Mouse (Mus musculus): ENCODE measurements around the gene Vipr1. TPM values are rescaled to one million over a fixed set of nuclear protein-coding genes. Genes with fewer than 3 reads are reported as not detected.

Vipr1 gene
- polyA plus RNA-seq, 1 experiment from 2014 or later: 0.17 TPM

- H3K9ac ChIP-seq (ENCODE audit: low read depth, low read length): no peak overlapping the region
- H3K9me3 ChIP-seq (replicated peaks; ENCODE audit: control insufficient read depth, low read length): no peaks in the 10 kb centered on the region
- H3K4me2 ChIP-seq: peak overlapping the region; percentile 63
- H3K27ac ChIP-seq (ENCODE audit: low read depth, low read length): no peak overlapping the region
- 12% methylated on average over 27 of the region's 27 CpGs for WGBS (ENCODE audit: insufficient replicate concordance)
- peaks cover 15% of the 10 kb centered on the region for H3K4me1 ChIP-seq (ENCODE audit: control insufficient read depth, insufficient read depth, low read length)
- peaks cover 63% of the 10 kb centered on the region for H3K27me3 ChIP-seq (ENCODE audit: control insufficient read depth, insufficient read depth, low read length)
- H3K36me3 ChIP-seq (ENCODE audit: control insufficient read depth, insufficient read depth, low read length): no peaks in the 10 kb centered on the region
- peak overlapping the region; percentile 38 for H3K4me3 ChIP-seq (ENCODE audit: low read depth, low read length)
- no peak for ATAC-seq (replicated peaks; ENCODE audit: insufficient number of reproducible peaks, low FRiP score, low TSS enrichment)
These were observed 1.1 kb upstream of the Vipr1 start for GRCm38 (mm10) chr9:121641235-121641915.

GRCm38 (mm10) chr9:121642001-121642400 lies 515 bp upstream of the Vipr1 start, which contains the start of gene Lyzl4:
Gene Lyzl4, minus strand, starts transcription at chr9:121642096.
- Histone ChIP-seq H3K4me1 (ENCODE audit: control insufficient read depth, insufficient read depth, low read length) (peaks cover 15% of the 10 kb centered on the region), H3K27ac (ENCODE audit: low read depth, low read length) (no peak within 1 kb of the TSS), H3K4me2 (peak within 1 kb of the TSS; percentile 63), H3K36me3 (ENCODE audit: control insufficient read depth, insufficient read depth, low read length) (no peaks in the 10 kb centered on the region), H3K27me3 (ENCODE audit: control insufficient read depth, insufficient read depth, low read length) (peaks cover 61% of the 10 kb centered on the region), H3K4me3 (ENCODE audit: low read depth, low read length) (peak within 1 kb of the TSS; percentile 38), H3K9me3 (replicated peaks; ENCODE audit: control insufficient read depth, low read length) (no peaks in the 10 kb centered on the region), H3K9ac (ENCODE audit: low read depth, low read length) (peak within 1 kb of the TSS; percentile 2; the same call in 1 of the 2 replicates)
- ATAC-seq (replicated peaks; ENCODE audit: insufficient number of reproducible peaks, low FRiP score, low TSS enrichment): peak; percentile 55; the same call in 1 of the 2 replicates
- 0% methylated on average over 26 of the region's 26 CpGs for WGBS (ENCODE audit: insufficient replicate concordance)

GRCm38 (mm10) chr9:121644855-121645254 lies 2.3 kb downstream of the Vipr1 start:
- Histone ChIP-seq H3K36me3 (ENCODE audit: control insufficient read depth, insufficient read depth, low read length) (no peaks in the 10 kb centered on the region), H3K27me3 (ENCODE audit: control insufficient read depth, insufficient read depth, low read length) (peaks cover 50% of the 10 kb centered on the region), H3K9me3 (replicated peaks; ENCODE audit: control insufficient read depth, low read length) (no peaks in the 10 kb centered on the region), H3K4me3 (ENCODE audit: low read depth, low read length) (no peak overlapping the region), H3K4me1 (ENCODE audit: control insufficient read depth, insufficient read depth, low read length) (peaks cover 15% of the 10 kb centered on the region), H3K9ac (ENCODE audit: low read depth, low read length) (no peak overlapping the region), H3K27ac (ENCODE audit: low read depth, low read length) (no peak overlapping the region), H3K4me2 (no peak overlapping the region)
- no peak for ATAC-seq (replicated peaks; ENCODE audit: insufficient number of reproducible peaks, low FRiP score, low TSS enrichment)
- 43% methylated on average over 3 of the region's 3 CpGs for WGBS (ENCODE audit: insufficient replicate concordance)

GRCm38 (mm10) chr9:121647026-121647425 lies 4.5 kb downstream of the Vipr1 start:
- Histone ChIP-seq H3K27me3 (ENCODE audit: control insufficient read depth, insufficient read depth, low read length) (peaks cover 29% of the 10 kb centered on the region), H3K36me3 (ENCODE audit: control insufficient read depth, insufficient read depth, low read length) (no peaks in the 10 kb centered on the region), H3K4me2 (no peak overlapping the region), H3K4me3 (ENCODE audit: low read depth, low read length) (no peak overlapping the region), H3K27ac (ENCODE audit: low read depth, low read length) (no peak overlapping the region), H3K9me3 (replicated peaks; ENCODE audit: control insufficient read depth, low read length) (no peaks in the 10 kb centered on the region), H3K9ac (ENCODE audit: low read depth, low read length) (no peak overlapping the region), H3K4me1 (ENCODE audit: control insufficient read depth, insufficient read depth, low read length) (peaks cover 10% of the 10 kb centered on the region; the same call in 1 of the 2 replicates)
- ATAC-seq (replicated peaks; ENCODE audit: insufficient number of reproducible peaks, low FRiP score, low TSS enrichment): no peak
- 48% methylated on average over 7 of the region's 7 CpGs for WGBS (ENCODE audit: insufficient replicate concordance)

- H3K4me2 ChIP-seq: no peak overlapping the region
- H3K4me3 ChIP-seq (ENCODE audit: low read depth, low read length): no peak overlapping the region
- H3K27me3 ChIP-seq (ENCODE audit: control insufficient read depth, insufficient read depth, low read length): peaks cover 6% of the 10 kb centered on the region
- no peak for ATAC-seq (replicated peaks; ENCODE audit: insufficient number of reproducible peaks, low FRiP score, low TSS enrichment)
- WGBS (ENCODE audit: insufficient replicate concordance): 83% methylated on average over 10 of the region's 10 CpGs
- H3K4me1 ChIP-seq (ENCODE audit: control insufficient read depth, insufficient read depth, low read length): no peaks in the 10 kb centered on the region
- H3K9me3 ChIP-seq (replicated peaks; ENCODE audit: control insufficient read depth, low read length): no peaks in the 10 kb centered on the region
- H3K36me3 ChIP-seq (ENCODE audit: control insufficient read depth, insufficient read depth, low read length): no peaks in the 10 kb centered on the region
- H3K9ac ChIP-seq (ENCODE audit: low read depth, low read length): no peak overlapping the region
- no peak overlapping the region for H3K27ac ChIP-seq (ENCODE audit: low read depth, low read length)
These were observed 11.2 kb downstream of the Vipr1 start for GRCm38 (mm10) chr9:121653668-121654067.

GRCm38 (mm10) chr9:121656322-121656721 lies 13.8 kb downstream of the Vipr1 start:
- ATAC-seq (replicated peaks; ENCODE audit: insufficient number of reproducible peaks, low FRiP score, low TSS enrichment): no peak
- Histone ChIP-seq H3K4me1 (ENCODE audit: control insufficient read depth, insufficient read depth, low read length) (no peaks in the 10 kb centered on the region), H3K27me3 (ENCODE audit: control insufficient read depth, insufficient read depth, low read length) (peaks cover 10% of the 10 kb centered on the region), H3K27ac (ENCODE audit: low read depth, low read length) (no peak overlapping the region), H3K36me3 (ENCODE audit: control insufficient read depth, insufficient read depth, low read length) (no peaks in the 10 kb centered on the region), H3K4me3 (ENCODE audit: low read depth, low read length) (no peak overlapping the region), H3K9ac (ENCODE audit: low read depth, low read length) (no peak overlapping the region), H3K9me3 (replicated peaks; ENCODE audit: control insufficient read depth, low read length) (no peaks in the 10 kb centered on the region), H3K4me2 (no peak overlapping the region)
- 78% methylated on average over 5 of the region's 5 CpGs for WGBS (ENCODE audit: insufficient replicate concordance)

GRCm38 (mm10) chr9:121657143-121657542 lies 14.6 kb downstream of the Vipr1 start:
- Histone ChIP-seq H3K27me3 (ENCODE audit: control insufficient read depth, insufficient read depth, low read length) (peaks cover 10% of the 10 kb centered on the region), H3K9me3 (replicated peaks; ENCODE audit: control insufficient read depth, low read length) (no peaks in the 10 kb centered on the region), H3K4me2 (no peak overlapping the region), H3K9ac (ENCODE audit: low read depth, low read length) (no peak overlapping the region), H3K36me3 (ENCODE audit: control insufficient read depth, insufficient read depth, low read length) (no peaks in the 10 kb centered on the region), H3K27ac (ENCODE audit: low read depth, low read length) (no peak overlapping the region), H3K4me3 (ENCODE audit: low read depth, low read length) (no peak overlapping the region), H3K4me1 (ENCODE audit: control insufficient read depth, insufficient read depth, low read length) (no peaks in the 10 kb centered on the region)
- ATAC-seq (replicated peaks; ENCODE audit: insufficient number of reproducible peaks, low FRiP score, low TSS enrichment): no peak
- 52% methylated on average over 13 of the region's 13 CpGs for WGBS (ENCODE audit: insufficient replicate concordance)

GRCm38 (mm10) chr9:121658248-121658647 lies 15.7 kb downstream of the Vipr1 start:
- WGBS (ENCODE audit: insufficient replicate concordance): 66% methylated on average over 7 of the region's 7 CpGs
- no peaks in the 10 kb centered on the region for H3K9me3 ChIP-seq (replicated peaks; ENCODE audit: control insufficient read depth, low read length)
- no peak overlapping the region for H3K4me3 ChIP-seq (ENCODE audit: low read depth, low read length)
- no peaks in the 10 kb centered on the region for H3K36me3 ChIP-seq (ENCODE audit: control insufficient read depth, insufficient read depth, low read length)
- peaks cover 10% of the 10 kb centered on the region for H3K27me3 ChIP-seq (ENCODE audit: control insufficient read depth, insufficient read depth, low read length)
- no peak overlapping the region for H3K4me2 ChIP-seq
- no peak overlapping the region for H3K27ac ChIP-seq (ENCODE audit: low read depth, low read length)
- ATAC-seq (replicated peaks; ENCODE audit: insufficient number of reproducible peaks, low FRiP score, low TSS enrichment): no peak
- H3K4me1 ChIP-seq (ENCODE audit: control insufficient read depth, insufficient read depth, low read length): no peaks in the 10 kb centered on the region
- H3K9ac ChIP-seq (ENCODE audit: low read depth, low read length): no peak overlapping the region

GRCm38 (mm10) chr9:121659791-121660190 lies 17.3 kb downstream of the Vipr1 start:
- 69% methylated on average over 7 of the region's 7 CpGs for WGBS (ENCODE audit: insufficient replicate concordance)
- H3K27ac ChIP-seq (ENCODE audit: low read depth, low read length): no peak overlapping the region
- H3K4me2 ChIP-seq: no peak overlapping the region
- no peaks in the 10 kb centered on the region for H3K9me3 ChIP-seq (replicated peaks; ENCODE audit: control insufficient read depth, low read length)
- no peaks in the 10 kb centered on the region for H3K4me1 ChIP-seq (ENCODE audit: control insufficient read depth, insufficient read depth, low read length)
- no peak for ATAC-seq (replicated peaks; ENCODE audit: insufficient number of reproducible peaks, low FRiP score, low TSS enrichment)
- no peak overlapping the region for H3K4me3 ChIP-seq (ENCODE audit: low read depth, low read length)
- peaks cover 10% of the 10 kb centered on the region for H3K27me3 ChIP-seq (ENCODE audit: control insufficient read depth, insufficient read depth, low read length)
- no peak overlapping the region for H3K9ac ChIP-seq (ENCODE audit: low read depth, low read length)
- no peaks in the 10 kb centered on the region for H3K36me3 ChIP-seq (ENCODE audit: control insufficient read depth, insufficient read depth, low read length)

All from heart, embryonic 11.5 days (tissue).